Mouse (Mus musculus): ENCODE measurements around the gene Taz. TPM values are rescaled to one million over a fixed set of nuclear protein-coding genes. Genes with fewer than 3 reads are reported as not detected.

Gene Taz
- polyA plus RNA-seq, 1 experiment from 2014 or later: 71.6 TPM

GRCm38 (mm10) chrX:74277916-74278315, 3.8 kb upstream of the Taz start:
- DNase-seq (ENCODE audit: low spot score): no peak

GRCm38 (mm10) chrX:74281041-74281731, 526 bp upstream of the Taz start:
- DNase-seq (ENCODE audit: low spot score): no peak

GRCm38 (mm10) chrX:74282395-74283091, 831 bp downstream of the Taz start:
- DNase-seq (ENCODE audit: low spot score): peak; percentile 88

DNA sequence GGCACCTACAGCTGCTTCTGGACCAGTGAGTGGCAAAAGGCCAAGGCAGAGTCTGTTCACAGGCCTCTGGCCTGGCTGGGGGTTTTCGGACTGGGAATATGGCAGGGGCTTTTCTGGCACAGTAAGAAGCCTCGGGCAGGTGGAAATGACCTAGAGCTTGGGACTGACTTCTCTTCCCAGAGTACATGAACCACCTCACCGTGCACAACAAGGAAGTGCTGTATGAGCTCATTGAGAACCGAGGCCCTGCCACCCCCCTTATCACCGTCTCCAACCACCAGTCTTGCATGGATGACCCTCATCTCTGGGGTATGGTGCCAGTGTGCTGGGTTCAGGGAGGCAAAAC, 1.4 kb downstream of the Taz start:
- no peak for DNase-seq (ENCODE audit: low spot score)

DNA sequence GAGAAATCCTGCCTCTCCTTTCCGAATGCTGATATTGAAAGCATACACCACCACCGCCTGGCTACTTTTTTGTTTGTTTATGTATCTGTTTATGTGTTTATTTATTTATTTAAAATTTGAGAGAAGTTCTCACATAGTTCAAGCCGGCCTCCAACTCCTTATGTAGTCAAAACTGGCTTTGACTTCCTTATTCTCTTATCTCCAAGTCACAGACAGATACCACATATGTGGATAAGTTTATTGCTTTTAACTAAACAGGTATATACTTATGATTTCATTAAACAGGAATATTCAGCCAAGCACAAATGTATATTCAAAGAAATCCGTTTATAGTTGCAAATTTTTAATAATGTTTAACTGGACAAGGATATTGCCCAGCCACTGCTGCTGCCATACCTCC, 11.7 kb downstream of the Taz start:
- no peak for DNase-seq (ENCODE audit: low spot score)

DNA sequence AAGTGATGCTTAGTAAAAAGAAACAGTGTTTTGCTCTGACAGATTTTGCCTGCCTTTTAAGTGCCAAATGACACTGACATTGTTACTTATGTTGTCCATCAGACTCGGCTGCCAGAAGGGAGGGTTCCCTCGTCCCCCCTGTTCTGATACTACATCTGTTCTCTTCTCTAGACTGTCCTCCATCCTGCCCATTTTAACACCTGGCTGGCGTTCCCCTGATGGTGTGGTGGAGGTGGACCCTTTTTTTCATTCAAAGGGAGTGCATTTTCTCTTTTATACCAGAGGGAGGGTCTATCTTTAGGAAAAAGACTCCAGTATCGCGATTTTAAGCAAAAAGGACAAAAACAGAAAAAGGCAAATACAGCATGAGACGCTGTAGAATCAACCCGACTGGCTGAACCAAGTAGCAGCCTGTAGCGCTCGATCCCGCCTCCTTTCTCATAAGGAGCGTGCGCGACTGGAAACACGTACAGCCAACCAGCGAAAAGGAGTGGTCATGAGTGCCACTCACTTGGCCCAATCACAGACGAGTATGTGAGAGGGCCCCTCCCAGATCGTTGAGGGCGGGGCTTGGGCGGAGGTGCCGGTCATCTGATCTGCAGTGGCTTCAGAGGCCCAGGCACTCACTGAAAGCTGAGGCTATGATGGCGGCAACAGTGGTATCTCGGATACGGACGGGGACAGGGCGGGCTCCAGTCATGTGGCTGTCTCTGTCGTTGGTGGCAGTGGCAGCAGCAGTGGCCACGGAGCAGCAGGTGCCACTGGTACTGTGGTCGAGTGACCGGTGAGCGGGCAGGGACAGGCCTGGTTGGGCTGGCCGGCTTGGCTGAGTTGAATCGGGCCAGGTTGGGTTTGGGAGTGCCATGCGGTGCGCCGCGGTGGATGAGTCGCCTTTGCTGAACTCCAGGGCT, 15.1 kb downstream of the Taz start, which contains the start of gene Atp6ap1:
Atp6ap1 (plus strand) TSS at position 560 of the 911 bp plus-strand sequence.
- peak; percentile 88 for DNase-seq (ENCODE audit: low spot score)

DNA sequence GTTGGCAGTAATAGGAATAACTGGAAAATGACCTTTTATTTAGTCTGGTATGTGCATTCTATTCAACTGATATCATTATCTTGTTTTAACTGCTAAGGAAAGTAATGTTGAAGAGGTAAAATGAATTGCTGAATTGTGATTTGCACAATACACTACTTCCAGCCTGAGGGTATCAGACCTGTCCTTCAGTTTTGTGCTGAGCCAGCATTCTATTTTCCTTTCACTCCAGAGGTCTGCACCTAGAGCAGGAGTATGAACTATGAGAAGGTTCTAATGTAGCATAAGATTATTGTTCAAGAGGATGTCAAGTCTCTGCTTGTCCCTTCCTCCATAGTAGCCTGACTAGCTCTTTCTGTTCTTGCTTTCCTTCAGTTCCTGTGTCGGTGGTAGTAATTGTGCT, 16.6 kb downstream of the Taz start:
- DNase-seq (ENCODE audit: low spot score): no peak

DNA sequence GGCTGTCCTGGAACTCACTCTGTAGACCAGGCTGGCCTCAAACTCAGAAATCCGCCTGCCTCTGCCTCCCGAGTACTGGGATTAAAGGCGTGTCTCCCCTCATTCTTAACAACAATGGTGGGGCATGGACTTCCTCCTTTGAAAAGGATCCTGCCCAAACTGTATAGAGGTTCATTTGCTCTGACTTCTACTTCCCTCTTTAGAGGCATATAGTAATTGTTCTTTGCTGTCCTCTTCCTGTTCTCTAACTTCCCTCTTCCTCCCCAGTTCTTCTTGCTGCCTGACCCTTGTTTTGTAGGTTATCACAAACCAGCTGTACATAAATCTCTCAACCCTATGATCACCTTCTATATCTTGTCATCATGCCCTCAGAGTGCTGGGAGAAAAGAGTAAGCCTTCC, 18.0 kb downstream of the Taz start:
- DNase-seq (ENCODE audit: low spot score): no peak

DNA sequence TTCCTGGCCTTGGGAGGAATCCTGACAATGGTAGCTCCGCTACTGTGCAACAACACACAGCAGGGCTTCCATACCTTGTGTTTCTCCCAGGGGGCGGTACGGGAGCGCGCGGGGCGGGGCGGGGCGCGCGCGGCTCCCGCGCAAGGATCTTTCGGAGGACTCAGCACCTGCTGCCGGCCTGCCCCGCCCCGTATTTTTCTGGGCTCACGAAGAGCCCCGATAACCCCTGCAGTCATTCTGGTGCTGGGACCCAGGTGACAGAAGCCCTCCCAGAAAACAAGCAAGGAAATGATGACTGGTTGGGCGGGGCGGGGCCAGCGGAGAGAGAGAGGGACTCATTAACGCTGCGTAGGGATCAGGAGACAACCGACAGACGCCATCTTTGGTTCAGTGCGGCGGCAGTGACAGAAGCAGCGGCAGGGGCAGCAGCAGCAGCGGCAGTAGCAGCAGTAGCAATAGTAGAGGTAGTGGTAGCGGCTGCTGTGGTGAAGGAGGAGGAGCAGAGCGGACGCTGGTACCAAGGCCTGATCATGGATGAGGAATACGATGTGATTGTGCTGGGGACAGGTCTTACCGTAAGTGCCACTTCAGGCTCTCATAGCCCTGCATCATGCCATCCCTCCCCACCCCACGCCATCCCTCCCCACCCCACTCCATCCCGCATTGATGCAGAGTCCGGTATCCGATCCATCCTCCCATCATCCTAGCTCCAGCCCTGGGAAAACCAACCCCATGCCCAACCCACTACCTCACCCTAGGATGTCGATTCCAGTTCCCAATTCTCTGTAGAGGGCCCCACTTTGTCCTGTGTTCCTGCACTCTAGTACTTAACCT, 23.4 kb downstream of the Taz start, which contains the start of gene Gdi1:
Gdi1 (plus strand) TSS at position 132 of the 834 bp plus-strand sequence.
- DNase-seq (ENCODE audit: low spot score): peak; percentile 85

DNA sequence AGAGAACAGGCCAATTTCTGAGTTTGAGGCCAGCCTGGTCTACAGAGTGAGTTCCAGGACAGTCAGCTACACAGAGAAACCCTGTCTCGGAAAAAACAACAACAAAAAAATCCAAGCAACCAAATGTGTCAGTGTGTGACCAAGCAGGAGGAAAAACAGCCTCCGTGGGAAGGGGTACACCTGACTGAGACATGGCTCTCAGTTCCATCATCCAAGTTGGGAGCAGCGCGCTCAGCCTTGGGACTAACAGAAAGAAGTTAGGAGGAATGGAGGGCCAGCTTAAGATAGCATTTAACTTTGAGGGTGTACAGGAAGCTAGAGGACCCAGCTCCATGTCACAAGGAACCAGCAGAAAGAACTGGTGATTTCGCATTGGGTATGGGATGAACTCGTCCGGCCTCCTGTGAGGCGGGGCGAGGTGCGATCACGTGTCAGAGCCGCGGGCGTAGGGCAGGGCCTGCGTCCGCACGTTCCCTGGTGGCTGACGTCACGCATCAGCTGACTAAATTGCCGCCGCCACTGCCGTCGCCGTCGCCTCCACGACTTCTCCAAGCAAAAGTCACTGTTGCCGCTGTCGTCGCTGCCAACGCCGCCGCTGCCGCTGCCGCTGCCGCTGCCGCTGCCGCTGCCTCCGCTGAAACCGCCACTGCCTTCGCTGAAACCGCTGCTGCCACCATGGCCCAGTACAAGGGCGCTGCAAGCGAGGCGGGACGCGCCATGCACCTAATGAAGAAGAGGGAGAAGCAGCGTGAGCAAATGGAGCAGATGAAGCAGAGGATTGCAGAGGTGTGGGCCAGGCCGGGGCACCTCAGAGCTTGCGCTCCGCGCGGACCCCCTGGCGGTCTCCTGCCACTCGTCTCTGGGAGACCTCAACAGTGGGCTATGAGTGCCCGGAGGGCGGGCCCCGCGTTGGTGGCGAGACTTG, 31.1 kb downstream of the Taz start, which contains the start of gene Fam50a:
Fam50a (plus strand) TSS at position 494 of the 925 bp plus-strand sequence.
- DNase-seq (ENCODE audit: low spot score): peak; percentile 89

DNA sequence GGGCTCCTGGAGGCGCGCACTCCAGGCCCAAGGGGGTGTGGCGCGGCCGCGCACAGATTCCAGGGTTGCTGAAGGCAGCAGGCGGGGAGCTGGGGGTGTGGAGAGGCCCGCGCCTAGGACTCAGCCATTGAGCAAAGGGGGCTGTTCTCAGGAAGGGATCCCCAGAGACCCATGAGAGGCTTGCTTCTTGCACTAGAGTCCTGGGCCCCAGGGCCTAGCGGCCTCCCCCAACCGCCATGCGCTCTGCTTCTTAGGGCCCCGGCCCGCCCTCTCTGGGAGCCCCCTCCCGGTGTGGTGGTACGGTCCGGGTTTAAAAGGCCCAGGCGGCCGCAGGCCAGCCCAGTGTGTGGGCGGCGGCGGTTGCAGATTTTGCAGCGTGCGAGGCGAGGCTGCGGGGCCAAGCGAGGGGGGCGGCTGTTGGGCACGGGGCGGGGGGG, 47.0 kb downstream of the Taz start, which contains the start of gene Plxna3:
Plxna3 (plus strand) TSS at position 342 of the 437 bp plus-strand sequence.
- peak; percentile 53 for DNase-seq (ENCODE audit: low spot score)

DNA sequence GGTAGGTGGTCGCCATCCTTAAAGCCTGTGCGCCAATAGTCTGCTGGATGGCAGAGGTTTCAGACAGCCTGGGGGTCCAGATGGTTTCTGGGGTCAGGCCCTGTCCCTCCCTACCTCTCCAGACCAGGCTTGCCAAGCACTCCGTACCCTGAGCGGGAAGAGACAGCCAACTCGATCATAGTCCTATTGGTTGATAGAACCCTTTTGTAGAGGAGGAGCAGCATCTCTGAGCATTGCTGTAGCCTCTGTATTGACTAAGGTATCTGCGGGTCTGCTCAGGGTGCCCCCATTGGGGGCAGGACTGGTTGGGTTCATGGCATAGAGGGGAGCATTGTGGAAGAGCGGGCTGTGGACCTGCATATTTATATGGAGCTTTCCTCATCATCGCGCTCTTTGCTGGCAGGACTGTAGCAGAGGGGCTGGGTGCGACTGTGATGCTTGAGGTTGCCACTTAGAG, 47.5 kb downstream of the Taz start:
- no peak for DNase-seq (ENCODE audit: low spot score)

- DNase-seq (ENCODE audit: low spot score): no peak
Observed at GRCm38 (mm10) chrX:74330166-74330930, 48.6 kb downstream of the Taz start.

Small RNAs within 50 kb of the gene (microRNA-seq; reads per million reads assigned to microRNA genes)
- not detected for gene Mir7091 (ENCODE audit: borderline number of aligned reads)
- gene Mir7092 (ENCODE audit: borderline number of aligned reads): not detected

Other genes with a start within 250 kb of the Taz start
- gene Opn1mw, start 154.4 kb upstream of the Taz start, polyA plus RNA-seq (2015; fragmentation: Nextera tagmentation; extraction: Ambion mirVana): not detected in 2 replicates
- gene Mecp2, start 146.5 kb upstream of the Taz start, polyA plus RNA-seq (2015; fragmentation: Nextera tagmentation; extraction: Ambion mirVana): 16.6 and 16.7 TPM in 2 replicates
- not detected in 2 replicates for gene Tex28, start 114.1 kb upstream of the Taz start, polyA plus RNA-seq (2015; fragmentation: Nextera tagmentation; extraction: Ambion mirVana)
- 0.51 and 0.52 TPM in 2 replicates for gene Tktl1, start 104.7 kb upstream of the Taz start, polyA plus RNA-seq (2015; fragmentation: Nextera tagmentation; extraction: Ambion mirVana)
- 108 and 110 TPM in 2 replicates for gene Flna, start 32.1 kb upstream of the Taz start, polyA plus RNA-seq (2015; fragmentation: Nextera tagmentation; extraction: Ambion mirVana)
- gene Emd, start 27.2 kb upstream of the Taz start, polyA plus RNA-seq (2015; fragmentation: Nextera tagmentation; extraction: Ambion mirVana): 19.6 and 22.5 TPM in 2 replicates
- gene Rpl10, start 11.1 kb upstream of the Taz start, polyA plus RNA-seq (2015; fragmentation: Nextera tagmentation; extraction: Ambion mirVana): 838 and 891 TPM in 2 replicates
- gene Dnase1l1, start 425 bp downstream of the Taz start, polyA plus RNA-seq (2015; fragmentation: Nextera tagmentation; extraction: Ambion mirVana): 8.1 and 9.0 TPM in 2 replicates
- gene Atp6ap1, start 15.2 kb downstream of the Taz start, polyA plus RNA-seq (2015; fragmentation: Nextera tagmentation; extraction: Ambion mirVana): 87.8 and 92.3 TPM in 2 replicates
- gene Gdi1, start 23.1 kb downstream of the Taz start, polyA plus RNA-seq (2015; fragmentation: Nextera tagmentation; extraction: Ambion mirVana): 104 and 107 TPM in 2 replicates
- 58.4 and 60.2 TPM in 2 replicates for gene Fam50a, start 31.1 kb downstream of the Taz start, polyA plus RNA-seq (2015; fragmentation: Nextera tagmentation; extraction: Ambion mirVana)
- 0.83 and 0.96 TPM in 2 replicates for gene Plxna3, start 47.2 kb downstream of the Taz start, polyA plus RNA-seq (2015; fragmentation: Nextera tagmentation; extraction: Ambion mirVana)
- 123 and 138 TPM in 2 replicates for gene Lage3, start 71.7 kb downstream of the Taz start, polyA plus RNA-seq (2015; fragmentation: Nextera tagmentation; extraction: Ambion mirVana)
- gene Ubl4a, start 91.3 kb downstream of the Taz start, polyA plus RNA-seq (2015; fragmentation: Nextera tagmentation; extraction: Ambion mirVana): 58.7 and 63.1 TPM in 2 replicates
- gene Slc10a3, start 91.4 kb downstream of the Taz start, polyA plus RNA-seq (2015; fragmentation: Nextera tagmentation; extraction: Ambion mirVana): 19.8 and 20.1 TPM in 2 replicates
- 22.7 and 23.2 TPM in 2 replicates for gene Fam3a, start 111.4 kb downstream of the Taz start, polyA plus RNA-seq (2015; fragmentation: Nextera tagmentation; extraction: Ambion mirVana)
- gene Ikbkg, start 111.4 kb downstream of the Taz start, polyA plus RNA-seq (2015; fragmentation: Nextera tagmentation; extraction: Ambion mirVana): 22.7 and 25.1 TPM in 2 replicates
- gene G6pdx, start 147.3 kb downstream of the Taz start, polyA plus RNA-seq (2015; fragmentation: Nextera tagmentation; extraction: Ambion mirVana): 38.7 and 43.8 TPM in 2 replicates
- gene Gm6880, start 199.5 kb downstream of the Taz start, polyA plus RNA-seq (2015; fragmentation: Nextera tagmentation; extraction: Ambion mirVana): not detected in 2 replicates

All from thymus, postnatal 0 days (tissue).